Mouse (Mus musculus): Measurements from ENCODE around the gene Csnk2a1. TPM values are rescaled to one million over a fixed set of nuclear protein-coding genes. Genes with fewer than 3 reads are reported as not detected.

Gene Csnk2a1
- polyA plus RNA-seq, 1 experiment from 2014 or later, result 133 TPM

Other genes starting within 250 kb of the Csnk2a1 start
- 27.4 and 28.6 TPM in 2 replicates for gene Fam110a, start 246.6 kb upstream of the Csnk2a1 start, polyA plus RNA-seq (2014; fragmentation: Nextera tagmentation; extraction: Ambion mirVana)
- 2.9 and 3.6 TPM in 2 replicates for gene Slc52a3, start 230.3 kb upstream of the Csnk2a1 start, polyA plus RNA-seq (2014; fragmentation: Nextera tagmentation; extraction: Ambion mirVana)
- gene Scrt2, start 145.3 kb upstream of the Csnk2a1 start, polyA plus RNA-seq (2014; fragmentation: Nextera tagmentation; extraction: Ambion mirVana), result 0.10 and 0.12 TPM in 2 replicates
- gene Srxn1, start 121.3 kb upstream of the Csnk2a1 start, polyA plus RNA-seq (2014; fragmentation: Nextera tagmentation; extraction: Ambion mirVana), result 7.6 and 11.4 TPM in 2 replicates
- 12.9 and 14.1 TPM in 2 replicates for gene Tcf15, start 83.3 kb upstream of the Csnk2a1 start, polyA plus RNA-seq (2014; fragmentation: Nextera tagmentation; extraction: Ambion mirVana)
- 40.0 and 45.5 TPM in 2 replicates for gene Tbc1d20, start 67.0 kb downstream of the Csnk2a1 start, polyA plus RNA-seq (2014; fragmentation: Nextera tagmentation; extraction: Ambion mirVana)
- 81.9 and 88.1 TPM in 2 replicates for gene Rbck1, start 105.8 kb downstream of the Csnk2a1 start, polyA plus RNA-seq (2014; fragmentation: Nextera tagmentation; extraction: Ambion mirVana)
- 0.73 and 1.1 TPM in 2 replicates for gene Trib3, start 117.2 kb downstream of the Csnk2a1 start, polyA plus RNA-seq (2014; fragmentation: Nextera tagmentation; extraction: Ambion mirVana)
- 2.2 and 3.8 TPM in 2 replicates for gene Nrsn2, start 149.8 kb downstream of the Csnk2a1 start, polyA plus RNA-seq (2014; fragmentation: Nextera tagmentation; extraction: Ambion mirVana)
- gene Sox12, start 171.2 kb downstream of the Csnk2a1 start, polyA plus RNA-seq (2014; fragmentation: Nextera tagmentation; extraction: Ambion mirVana), result 13.6 and 15.7 TPM in 2 replicates
- 41.0 and 43.5 TPM in 2 replicates for gene Zcchc3, start 188.2 kb downstream of the Csnk2a1 start, polyA plus RNA-seq (2014; fragmentation: Nextera tagmentation; extraction: Ambion mirVana)
- gene 6820408C15Rik, start 188.7 kb downstream of the Csnk2a1 start, polyA plus RNA-seq (2014; fragmentation: Nextera tagmentation; extraction: Ambion mirVana), result 0.33 and 0.69 TPM in 2 replicates
- gene Defb23, start 237.8 kb downstream of the Csnk2a1 start, polyA plus RNA-seq (2014; fragmentation: Nextera tagmentation; extraction: Ambion mirVana), result not detected in 2 replicates